Mouse (Mus musculus): Measurements from ENCODE around the gene Ift22. TPM values are rescaled to one million over a fixed set of nuclear protein-coding genes. Genes with fewer than 3 reads are reported as not detected.

Ift22 gene
- 0.92 TPM for total RNA-seq (2023)

GRCm38 (mm10) chr5:136907991-136908857, at the start of gene Ift22:
TSS of gene Ift22 (plus strand) at chr5:136908150.

GRCm38 (mm10) chr5:136882788-136883439, 25.0 kb upstream of the Ift22 start, which contains the start of gene Col26a1:
TSS of gene Col26a1 (minus strand) at chr5:136883209.

DNA sequence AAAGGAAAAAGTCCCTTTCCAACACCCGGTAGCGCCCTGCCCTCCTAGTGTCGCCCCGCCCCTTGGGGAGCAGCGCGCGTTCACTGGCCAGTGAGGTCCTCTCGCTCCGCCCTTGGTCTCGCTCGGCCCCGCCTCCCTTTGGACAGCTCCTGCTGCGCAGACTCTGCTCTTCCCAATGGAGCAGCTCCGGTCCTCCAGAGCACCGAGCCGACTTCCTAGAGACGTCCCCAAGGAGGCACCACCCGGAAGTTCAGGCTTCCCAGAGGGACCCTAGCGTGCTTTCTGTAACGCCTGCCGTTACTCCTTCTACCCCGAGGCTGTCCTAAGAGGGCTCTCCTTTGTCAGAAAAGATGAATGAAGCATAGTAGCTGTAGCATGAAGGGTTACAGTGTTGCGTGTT, 45.1 kb downstream of the Ift22 start, which contains the start of gene Fis1:
Gene Fis1, plus strand, starts transcription at position 261 of the 400 bp plus-strand sequence.

Other genes with a start within 250 kb of the Ift22 start
- gene Myl10, start 215.0 kb upstream of the Ift22 start, total RNA-seq (2023) = not detected
- gene Col26a1, start 24.9 kb upstream of the Ift22 start, total RNA-seq (2023) = not detected
- 120 TPM for gene Fis1, start 45.1 kb downstream of the Ift22 start, total RNA-seq (2023)
- gene Cldn15, start 58.5 kb downstream of the Ift22 start, total RNA-seq (2023) = 2.0 TPM
- 12.5 TPM for gene Plod3, start 78.9 kb downstream of the Ift22 start, total RNA-seq (2023)
- 21.4 TPM for gene Znhit1, start 79.9 kb downstream of the Ift22 start, total RNA-seq (2023)
- gene Vgf, start 118.2 kb downstream of the Ift22 start, total RNA-seq (2023) = not detected
- gene Ap1s1, start 138.0 kb downstream of the Ift22 start, total RNA-seq (2023) = 27.0 TPM
- gene Serpine1, start 164.1 kb downstream of the Ift22 start, total RNA-seq (2023) = 0.30 TPM
- 93.5 TPM for gene Trim56, start 208.1 kb downstream of the Ift22 start, total RNA-seq (2023)
- not detected for gene Muc3, start 241.2 kb downstream of the Ift22 start, total RNA-seq (2023)

Data from CD4-positive naive resting alpha-beta T cell, adult 57 days (primary cell).